Mouse (Mus musculus) lung, postnatal 25 days (tissue): ENCODE data around the gene Denr.

Experiments
- DNase-seq: peaks from one replicate; pipeline ENCODE4 v3.0.0; 2022; ENCODE audit warnings: low spot score

Gene Denr

GRCm38 (mm10) chr5:123972453-123972852 is 65.5 kb downstream of the Denr start:
- no peak for DNase-seq

- DNase-seq: peak; percentile 84
Measured at GRCm38 (mm10) chr5:123973299-123974178, 66.6 kb downstream of the Denr start, which contains the start of gene Hip1r. Gene Hip1r (plus strand): TSS chr5:123973628.

DNA sequence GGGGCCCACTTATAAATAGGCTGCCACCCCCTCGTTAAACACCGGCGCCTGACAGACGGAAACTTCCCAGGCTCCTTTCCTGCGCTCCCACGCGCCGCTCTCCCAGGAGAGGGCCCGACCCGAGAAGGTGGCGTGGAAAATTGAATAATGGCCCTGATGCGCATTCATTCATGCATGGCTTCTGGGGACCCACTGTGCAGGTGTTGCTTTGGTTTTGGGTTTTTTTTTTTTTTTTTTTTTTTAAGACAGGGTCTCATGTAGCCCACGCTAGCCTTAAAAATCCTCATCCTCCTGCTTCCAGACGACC is 67.2 kb downstream of the Denr start:
- no peak for DNase-seq

DNA sequence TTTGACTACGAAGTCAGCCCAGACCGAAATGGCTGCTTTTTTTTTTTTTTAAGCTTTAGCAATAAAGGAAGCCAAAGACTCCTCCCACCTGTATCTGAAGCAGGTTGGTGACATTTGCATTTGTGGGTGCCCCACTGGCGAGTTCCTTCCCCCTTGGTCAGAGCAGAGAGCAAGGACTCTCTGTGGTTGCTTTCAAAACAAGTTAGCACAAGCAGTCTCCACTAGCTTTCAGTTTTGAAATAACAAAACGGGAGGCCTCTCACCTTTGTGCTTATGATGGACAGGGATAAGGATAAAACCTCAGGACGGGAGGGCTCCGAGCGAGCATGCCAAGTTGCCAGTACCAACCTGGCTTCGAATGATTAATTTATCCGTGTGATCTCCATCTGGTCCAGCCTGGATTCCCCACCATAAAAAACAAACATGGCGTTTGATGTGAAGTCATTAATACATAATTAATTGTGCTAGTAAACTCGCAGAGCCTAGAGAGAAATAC is 67.7 kb downstream of the Denr start:
- peak; percentile 75 for DNase-seq

- DNase-seq: peak; percentile 79
Measured at GRCm38 (mm10) chr5:123975668-123976180, 68.7 kb downstream of the Denr start.

- no peak for DNase-seq
Measured at GRCm38 (mm10) chr5:123977231-123977630, 70.3 kb downstream of the Denr start.

DNA sequence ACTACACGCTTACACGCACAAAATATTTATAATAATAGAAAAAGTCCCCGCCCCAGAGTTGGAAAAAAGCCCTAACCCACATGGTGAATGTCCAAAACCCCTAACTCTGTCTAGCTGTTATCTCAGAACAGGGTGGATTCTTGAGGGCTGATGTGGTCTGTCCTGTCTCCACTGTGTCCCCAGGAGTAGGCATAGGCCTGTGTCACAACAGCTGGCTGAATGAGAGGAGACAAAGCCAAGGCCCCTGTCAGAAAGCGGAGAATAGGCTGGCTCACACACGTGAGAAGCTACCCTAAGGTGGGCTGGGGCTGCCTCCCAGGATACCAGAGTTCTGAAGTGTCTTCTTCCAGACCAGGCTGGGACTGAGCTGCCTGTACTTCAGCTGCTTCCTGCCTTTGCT is 71.2 kb downstream of the Denr start:
- DNase-seq: no peak
